Mouse (Mus musculus) neural tube, postnatal 0 days (tissue): ENCODE measurements around the gene 2310061N02Rik. TPM values are rescaled to one million over a fixed set of nuclear protein-coding genes. Genes with fewer than 3 reads are reported as not detected.

Experiments used
- polyA plus RNA-seq: library from polyadenylated mRNA; unstranded; fragments of >200 nt; fragmentation: Nextera tagmentation; extraction: Ambion mirVana; gene quantifications from 2 replicates; pipeline ENCODE4 v1.2.1, GENCODE M21; 2015

The 2310061N02Rik gene
- polyA plus RNA-seq = not detected in 2 replicates

GRCm38 (mm10) chr16:88707496-88708012 lies at the start of gene 2310061N02Rik:
2310061N02Rik (minus strand) TSS chr16:88707962.

GRCm38 (mm10) chr16:88751535-88751934 lies 43.8 kb upstream of the 2310061N02Rik start, which contains the start of gene Krtap13:
Krtap13 (minus strand) TSS chr16:88751635.

GRCm38 (mm10) chr16:88728812-88729275 lies 21.1 kb upstream of the 2310061N02Rik start, which contains the start of gene Krtap13-1:
Krtap13-1 (plus strand) TSS chr16:88728862.

GRCm38 (mm10) chr16:88671571-88671970 lies 36.2 kb downstream of the 2310061N02Rik start, which contains the start of gene Krtap27-1:
Krtap27-1 (minus strand) TSS chr16:88671671.

Other genes starting within 250 kb of the 2310061N02Rik start
- gene Cldn17, start 201.0 kb downstream of the 2310061N02Rik start, polyA plus RNA-seq = not detected in 2 replicates
- 0.06 TPM in 1 of 2 replicates, not detected in the other for gene Cldn8, start 144.8 kb downstream of the 2310061N02Rik start, polyA plus RNA-seq
- gene Krtap24-1, start 95.7 kb downstream of the 2310061N02Rik start, polyA plus RNA-seq = not detected in 2 replicates
- gene 2310079G19Rik, start 80.3 kb downstream of the 2310061N02Rik start, polyA plus RNA-seq = not detected in 2 replicates
- gene Krtap26-1, start 60.2 kb downstream of the 2310061N02Rik start, polyA plus RNA-seq = not detected in 2 replicates
- gene Krtap27-1, start 36.3 kb downstream of the 2310061N02Rik start, polyA plus RNA-seq = not detected in 2 replicates
- not detected in 2 replicates for gene Krtap13-1, start 20.9 kb upstream of the 2310061N02Rik start, polyA plus RNA-seq
- gene Krtap13, start 43.7 kb upstream of the 2310061N02Rik start, polyA plus RNA-seq = not detected in 2 replicates
- not detected in 2 replicates for gene 2310034C09Rik, start 50.9 kb upstream of the 2310061N02Rik start, polyA plus RNA-seq
- gene 2310057N15Rik, start 66.2 kb upstream of the 2310061N02Rik start, polyA plus RNA-seq = not detected in 2 replicates
- gene Gm5965, start 69.9 kb upstream of the 2310061N02Rik start, polyA plus RNA-seq = not detected in 2 replicates
- not detected in 2 replicates for gene Gm20741, start 104.3 kb upstream of the 2310061N02Rik start, polyA plus RNA-seq
- not detected in 2 replicates for gene Krtap15, start 112.3 kb upstream of the 2310061N02Rik start, polyA plus RNA-seq
- gene Krtap14, start 118.2 kb upstream of the 2310061N02Rik start, polyA plus RNA-seq = not detected in 2 replicates
- not detected in 2 replicates for gene Krtap19-1, start 161.4 kb upstream of the 2310061N02Rik start, polyA plus RNA-seq
- gene Krtap19-2, start 166.3 kb upstream of the 2310061N02Rik start, polyA plus RNA-seq = not detected in 2 replicates
- gene Krtap19-3, start 170.1 kb upstream of the 2310061N02Rik start, polyA plus RNA-seq = not detected in 2 replicates
- gene Krtap19-4, start 177.1 kb upstream of the 2310061N02Rik start, polyA plus RNA-seq = not detected in 2 replicates
- not detected in 2 replicates for gene Krtap19-5, start 188.5 kb upstream of the 2310061N02Rik start, polyA plus RNA-seq
- gene Krtap19-9b, start 224.3 kb upstream of the 2310061N02Rik start, polyA plus RNA-seq = not detected in 2 replicates